Mouse (Mus musculus) bone marrow, adult 2 months (tissue): ENCODE data around the gene Prg2.

ENCODE experiments used
- CTCF ChIP-seq: fragments of 200-500 bp; IDR thresholded peaks from 2 replicates; pipeline ENCODE4 v1.5.1; 2011; ENCODE audit warnings: low read length, control low read depth; ENCODE audit not compliant: control insufficient read depth, insufficient read depth
- POLR2A ChIP-seq: fragments of 200-500 bp; IDR thresholded peaks from 2 replicates; pipeline ENCODE4 v1.6.1; 2011; ENCODE audit warnings: low read depth, mild to moderate bottlenecking, control low read depth, low read length, borderline replicate concordance; ENCODE audit not compliant: control insufficient read depth

DNA sequence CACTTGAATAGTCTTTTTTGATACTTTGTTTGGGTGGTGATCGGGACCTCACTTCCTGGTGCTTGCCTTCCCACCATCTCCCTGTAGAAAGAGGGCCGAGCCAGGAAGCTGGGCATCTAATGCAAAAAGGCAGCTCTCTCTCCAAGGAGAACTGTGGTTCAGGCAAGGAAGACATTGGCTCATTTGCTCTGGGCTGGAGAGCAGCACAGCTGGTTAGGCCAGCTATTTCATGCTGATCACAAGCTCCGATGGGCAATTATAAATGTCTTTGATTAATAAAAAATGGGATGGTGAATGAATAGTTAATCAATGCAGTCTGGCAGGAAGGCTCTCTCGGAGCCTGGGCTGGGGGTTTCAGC lies 45.6 kb upstream of the Prg2 start:
- TF ChIP-seq CTCF (no peak), POLR2A (no peak)
